ENCODE assay signal across 30 mouse cellular contexts in the genomic region with DNA sequence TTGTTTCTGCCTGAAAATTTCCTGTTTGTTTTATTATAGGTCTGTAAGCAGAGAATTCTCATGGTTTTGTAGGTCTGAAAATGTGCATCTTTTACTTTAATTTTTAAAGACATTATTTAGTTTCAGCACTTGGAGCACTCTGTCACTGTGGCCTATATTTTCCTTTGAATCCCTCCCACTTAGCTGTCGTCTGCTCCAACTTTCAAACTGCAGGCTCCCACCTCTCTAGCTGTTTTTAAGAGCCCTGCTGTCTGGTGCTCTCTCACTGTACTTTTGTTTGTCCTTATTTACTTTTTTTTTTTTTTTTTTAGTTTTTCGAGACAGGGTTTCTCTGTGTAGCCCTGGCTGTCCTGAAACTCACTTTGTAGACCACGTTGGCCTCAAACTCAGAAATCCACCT. TPM values are rescaled to one million over a fixed set of nuclear protein-coding genes. Genes with fewer than 3 reads are reported as not detected.
DNase-seq lines count a peak whose midpoint lies in the region; ATAC-seq and TF ChIP-seq lines count a peak whose summit lies in the region.
"Had no signal": no experiment of that assay in that cellular context is flagged by ENCODE, and none has a peak within 500 bp of the region (broad histone marks: within the 10 kb centered on the region; RNA-seq: fewer than 3 reads in every experiment).

No protein-coding gene starts in this region.

- no peak for TF ChIP-seq POLR2A in olfactory bulb, adult 2 months (IDR thresholded peaks at IDR 0.05; ENCODE audit: insufficient read depth, low read depth, low read length)

- no peak overlapping the region for H3K4me3 ChIP-seq in olfactory bulb, adult 2 months (ENCODE audit: insufficient read depth, low read depth, low read length)
- H3K4me3 ChIP-seq: forebrain, embryonic 10.5 days; forebrain, embryonic 13.5 days; hindbrain, embryonic 12.5 days; hindbrain, embryonic 15.5 days had no signal

- H3K27ac ChIP-seq in olfactory bulb, adult 2 months (ENCODE audit: insufficient read depth, low read depth, low read length): peak overlapping the region; percentile 46
- H3K27ac ChIP-seq: forebrain, embryonic 10.5 days; forebrain, embryonic 13.5 days; hindbrain, embryonic 12.5 days; hindbrain, embryonic 15.5 days had no signal

- TF ChIP-seq CTCF in olfactory bulb, adult 2 months (IDR thresholded peaks at IDR 0.05; ENCODE audit: insufficient read depth, low read depth, low read length): no peak

- ATAC-seq in frontal cortex, adult (ENCODE audit: low TSS enrichment): peak; percentile 85
- ATAC-seq: activated CD4-positive, CD25-positive, alpha-beta regulatory T cell, adult 4 months; forebrain, embryonic 13.5 days; forebrain, embryonic 16.5 days had no signal

- intact Hi-C loops in left cerebral cortex, postnatal 14 days (cut with DNase I): no loop called here

- peaks cover 4% of the 10 kb centered on the region; the same call in 1 of the 2 replicates for H3K4me1 ChIP-seq in olfactory bulb, adult 2 months (ENCODE audit: control insufficient read depth, insufficient read depth, low read length)
- H3K4me1 ChIP-seq: forebrain, embryonic 10.5 days; forebrain, embryonic 13.5 days; hindbrain, embryonic 12.5 days; hindbrain, embryonic 15.5 days had no signal

- no peak for DNase-seq in frontal cortex, postnatal 10 days (ENCODE audit: low spot score in 2 of 2)
- peak; percentile 13 to 27 for DNase-seq in left cerebral cortex, postnatal 14 days (ENCODE audit: low spot score in 2 of 2)
- DNase-seq in left cerebral cortex, adult 18-20 months (ENCODE audit: low spot score in 2 of 2): no peak
- no peak for DNase-seq in yolk sac, embryonic 10.5 days (ENCODE audit: low spot score)
- DNase-seq: adrenal gland, adult 8-10 months; adrenal gland, postnatal 25 days; cerebellum, adult 18-20 months; cerebellum, adult 9-10 months; cerebellum, postnatal 14 days; gastrocnemius, postnatal 25 days had no signal

- WGBS in olfactory bulb, adult 2 months: 37% methylated on average over 3 of the region's 3 CpGs

RNA-seq across cellular contexts. Expression of a gene that starts 24.0 kb away (rescaled TPM):
- total RNA-seq in left cerebral cortex, postnatal 14 days (2021): 10 to 100 TPM; 12.6 to 17.0 TPM
- total RNA-seq in left cerebral cortex, adult 18-20 months (2021): 10 to 100 TPM; 17.2 to 18.2 TPM
- not detected in 2 replicates for polyA plus RNA-seq in olfactory bulb, adult 2 months (2012; ENCODE audit: insufficient read depth, insufficient read length, low replicate concordance, missing spikeins)

RNA-seq across cellular contexts. Expression of a gene that starts 36.4 kb away (rescaled TPM):
- total RNA-seq in left cerebral cortex, postnatal 14 days (2021): not detected
- not detected for total RNA-seq in left cerebral cortex, adult 18-20 months (2021)
- not detected in 2 replicates for polyA plus RNA-seq in olfactory bulb, adult 2 months (2012; ENCODE audit: insufficient read depth, insufficient read length, low replicate concordance, missing spikeins)
- total RNA-seq: adrenal gland, adult 8-10 months; adrenal gland, postnatal 25 days; ES-E14; gastrocnemius, adult 8-10 months; gastrocnemius, postnatal 25 days; heart, adult 8-10 months; heart, postnatal 25 days; hematopoietic stem cell, adult 5-6 weeks had no signal
- polyA plus RNA-seq: activated CD4-positive, CD25-positive, alpha-beta regulatory T cell, adult 4 months; embryonic facial prominence, embryonic 11.5 days; embryonic facial prominence, embryonic 14.5 days; forebrain, embryonic 10.5 days; forebrain, embryonic 13.5 days; forebrain, embryonic 16.5 days; frontal cortex, adult 2 months; gonadal fat pad, adult 2 months; heart, embryonic 11.5 days; heart, embryonic 14.5 days; heart, postnatal 0 days; hindbrain, embryonic 12.5 days; hindbrain, embryonic 15.5 days had no signal

RNA-seq across cellular contexts. Expression of a gene that starts 42.2 kb away (rescaled TPM):
- total RNA-seq in left cerebral cortex, postnatal 14 days (2021): 10 to 100 TPM; 54.6 to 57.9 TPM
- 10 to 100 TPM; 57.8 to 58.5 TPM for total RNA-seq in left cerebral cortex, adult 18-20 months (2021)
- not detected in 2 replicates for polyA plus RNA-seq in olfactory bulb, adult 2 months (2012; ENCODE audit: insufficient read depth, insufficient read length, low replicate concordance, missing spikeins)

Comparison
In these comparisons a context has a peak if more than half of its experiments do, and no peak if none do; other contexts are left out.
1. DNase-seq: peak in left cerebral cortex, postnatal 14 days (2 of 2); none in frontal cortex, postnatal 10 days (0 of 2), left cerebral cortex, adult 18-20 months (0 of 2) and yolk sac, embryonic 10.5 days (single experiment).